Mouse (Mus musculus) testis, adult 2 months (tissue): Measurements from ENCODE around the gene Cep85l. TPM values are rescaled to one million over a fixed set of nuclear protein-coding genes. Genes with fewer than 3 reads are reported as not detected.
A peak's percentile ranks its signal among the peaks of the same experiment; 100 is the strongest.

Experiments used
- H3K27ac ChIP-seq: fragments of 200-500 bp; 2 replicates; pipeline ENCODE4 v1.5.1; 2012; ENCODE audit warnings: low read depth, low read length; ENCODE audit not compliant: control insufficient read depth, insufficient read depth
- H3K27me3 ChIP-seq: fragments of 200-500 bp; 2 replicates; pipeline ENCODE4 v1.6.1; 2012; ENCODE audit warnings: mild to moderate bottlenecking, low read length, moderate library complexity; ENCODE audit not compliant: control insufficient read depth, insufficient read depth
- H3K36me3 ChIP-seq: fragments of 200-500 bp; 2 replicates; pipeline ENCODE4 v1.6.1; 2012; ENCODE audit warnings: mild to moderate bottlenecking, low read length; ENCODE audit not compliant: control insufficient read depth, insufficient read depth
- H3K4me1 ChIP-seq: fragments of 200-500 bp; 2 replicates; pipeline ENCODE4 v1.6.1; 2012; ENCODE audit warnings: low read length; ENCODE audit not compliant: control insufficient read depth, insufficient read depth
- H3K4me3 ChIP-seq: fragments of 200-500 bp; 2 replicates; pipeline ENCODE4 v1.5.1; 2012; ENCODE audit warnings: low read depth, mild to moderate bottlenecking, low read length, moderate library complexity, mixed read lengths; ENCODE audit not compliant: control insufficient read depth
- CTCF ChIP-seq: fragments of 200-500 bp; IDR thresholded peaks from 2 replicates; pipeline ENCODE4 v1.5.1; 2012; ENCODE audit warnings: low read depth, mild to moderate bottlenecking, inconsistent platforms, low read length, moderate library complexity; ENCODE audit not compliant: control insufficient read depth, insufficient read depth, insufficient replicate concordance
- POLR2A ChIP-seq: fragments of 200-500 bp; IDR thresholded peaks from 2 replicates; pipeline ENCODE4 v1.6.1; 2012; ENCODE audit warnings: low read depth, mild to moderate bottlenecking, inconsistent platforms, low read length, moderate library complexity; ENCODE audit not compliant: control insufficient read depth
- polyA plus RNA-seq: library from polyadenylated mRNA; depleted of rRNA; stranded (reverse); fragments of >200 nt; gene quantifications from 2 replicates; pipeline ENCODE4 v1.2.3, GENCODE M21; 2012

Cep85l gene
- polyA plus RNA-seq, 1 experiment = 189 TPM

DNA sequence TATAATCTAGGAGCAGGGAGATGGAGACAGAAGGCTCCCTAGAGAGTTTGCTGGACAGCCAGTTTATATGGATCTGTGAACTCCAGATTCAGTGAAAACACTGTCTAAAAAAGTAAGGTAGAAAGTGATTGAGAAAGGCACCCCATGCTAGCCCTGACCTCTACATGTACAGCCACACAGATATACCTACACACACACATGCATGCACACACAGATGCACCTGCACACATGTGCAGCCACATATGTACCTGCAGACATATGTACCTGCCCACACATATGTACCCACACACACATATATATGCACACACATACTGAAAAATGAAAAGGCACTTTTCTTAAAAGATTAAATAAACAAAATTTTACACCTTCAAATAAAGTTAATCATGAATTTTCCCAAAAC, 53.4 kb downstream of the Cep85l start:
- no peak for TF ChIP-seq CTCF
- TF ChIP-seq POLR2A = no peak
- Histone ChIP-seq H3K36me3 (no peaks in the 10 kb centered on the region), H3K27me3 (no peaks in the 10 kb centered on the region), H3K4me1 (no peaks in the 10 kb centered on the region), H3K27ac (no peak overlapping the region), H3K4me3 (no peak overlapping the region)

DNA sequence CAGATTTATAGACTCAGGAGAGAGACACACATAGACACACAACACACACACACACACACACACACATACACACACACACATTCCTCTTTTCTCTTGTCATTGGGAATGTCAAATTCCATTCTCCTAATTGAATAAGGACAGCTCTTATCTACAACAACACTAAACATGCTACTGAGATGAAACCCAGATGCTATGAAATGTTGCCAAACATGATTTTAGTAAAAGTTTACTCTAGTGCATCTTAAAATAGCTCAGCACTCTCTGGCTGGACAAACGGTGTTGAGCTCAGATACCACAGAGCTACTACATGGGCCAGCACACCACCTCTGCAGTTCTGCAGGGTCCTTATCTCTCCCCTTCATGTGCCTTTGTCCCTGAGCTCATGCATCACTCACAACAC, 55.1 kb downstream of the Cep85l start:
- Histone ChIP-seq H3K27ac (no peak overlapping the region), H3K4me3 (no peak overlapping the region), H3K4me1 (no peaks in the 10 kb centered on the region), H3K27me3 (no peaks in the 10 kb centered on the region), H3K36me3 (no peaks in the 10 kb centered on the region)
- no peak for TF ChIP-seq POLR2A
- TF ChIP-seq CTCF = no peak

DNA sequence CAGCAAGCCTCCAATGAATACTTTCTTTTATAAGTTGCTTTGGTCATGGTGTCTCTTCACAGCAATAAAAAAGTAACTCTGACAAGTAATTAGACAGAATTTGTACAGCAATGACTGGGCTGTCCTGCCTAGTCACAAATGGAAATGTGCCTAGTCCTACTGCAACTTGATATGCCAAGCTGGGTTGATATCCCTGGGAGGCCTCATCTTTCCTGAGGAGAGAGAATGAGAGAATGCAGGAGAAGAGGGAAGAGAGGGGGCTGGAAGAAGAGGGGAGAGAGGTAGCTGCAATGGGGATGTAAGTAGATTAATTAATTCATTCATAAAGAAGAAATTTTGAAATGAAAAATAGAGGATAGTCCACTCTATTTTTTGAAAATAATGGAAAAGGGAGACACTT, 56.4 kb downstream of the Cep85l start:
- H3K4me1 ChIP-seq = no peaks in the 10 kb centered on the region
- TF ChIP-seq CTCF = no peak
- TF ChIP-seq POLR2A = no peak
- no peak overlapping the region for H3K27ac ChIP-seq
- H3K4me3 ChIP-seq = no peak overlapping the region
- no peaks in the 10 kb centered on the region for H3K27me3 ChIP-seq
- no peaks in the 10 kb centered on the region for H3K36me3 ChIP-seq

DNA sequence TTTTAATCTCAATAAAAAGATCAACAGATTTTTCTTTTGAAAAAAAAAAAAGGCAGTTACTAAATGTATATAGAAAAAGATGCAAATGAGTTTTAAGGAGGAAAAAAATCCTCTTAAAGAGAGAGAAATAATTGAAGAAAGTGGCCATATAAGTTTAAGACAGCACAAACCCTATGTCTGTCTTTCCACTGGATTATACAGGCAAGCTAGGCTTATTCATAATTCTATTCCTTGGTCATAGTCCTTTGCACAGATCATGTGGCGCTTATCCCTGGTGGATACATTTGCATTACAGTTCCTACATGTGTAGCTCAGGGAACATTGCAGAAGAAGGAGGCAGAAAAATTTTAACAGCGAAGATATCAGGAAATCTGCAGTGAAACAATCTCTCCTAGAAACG, 73.1 kb downstream of the Cep85l start:
- no peak for TF ChIP-seq POLR2A
- TF ChIP-seq CTCF = no peak
- Histone ChIP-seq H3K4me1 (no peaks in the 10 kb centered on the region), H3K36me3 (no peaks in the 10 kb centered on the region), H3K4me3 (no peak overlapping the region), H3K27ac (no peak overlapping the region), H3K27me3 (no peaks in the 10 kb centered on the region)

DNA sequence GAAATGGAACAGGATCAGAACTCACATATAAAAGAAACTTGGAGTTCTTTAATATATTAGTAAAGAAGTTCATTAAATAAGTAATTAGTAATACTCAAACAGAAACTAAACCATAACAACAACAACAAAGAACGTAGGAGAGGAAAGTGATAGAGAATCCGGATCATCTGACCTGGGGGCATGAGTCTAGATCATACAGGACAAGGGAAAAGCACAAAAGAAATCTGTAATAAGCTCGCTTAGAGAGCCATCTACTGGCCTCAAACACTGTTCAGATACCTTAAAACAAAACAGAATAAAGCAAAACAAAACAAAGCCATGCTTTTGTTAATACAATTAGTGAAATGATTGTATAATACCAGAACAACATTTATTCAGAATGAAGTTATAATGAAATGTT, 73.9 kb downstream of the Cep85l start:
- TF ChIP-seq CTCF (no peak), POLR2A (no peak)
- H3K4me1 ChIP-seq = no peaks in the 10 kb centered on the region
- no peaks in the 10 kb centered on the region for H3K36me3 ChIP-seq
- no peak overlapping the region for H3K4me3 ChIP-seq
- no peaks in the 10 kb centered on the region for H3K27me3 ChIP-seq
- no peak overlapping the region for H3K27ac ChIP-seq

DNA sequence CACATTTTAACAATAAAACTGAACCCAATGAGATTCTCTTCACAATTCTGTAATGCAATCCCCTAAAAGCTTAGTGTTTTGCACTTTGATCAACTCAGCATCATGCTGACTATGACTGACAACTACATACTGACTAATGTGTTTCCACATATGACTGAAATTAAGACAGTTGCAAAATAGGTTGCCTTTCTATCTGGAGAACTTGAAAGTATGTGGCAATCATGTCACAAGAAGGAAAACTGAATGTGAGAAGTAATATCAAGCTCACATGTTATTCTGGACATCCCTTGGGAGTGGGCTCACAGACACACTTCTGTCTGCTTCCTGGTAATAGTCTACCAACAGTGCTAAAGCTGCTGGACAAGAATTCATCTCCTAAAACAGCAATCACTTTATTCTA, 94.6 kb downstream of the Cep85l start:
- no peak overlapping the region for H3K27ac ChIP-seq
- no peaks in the 10 kb centered on the region for H3K36me3 ChIP-seq
- H3K4me1 ChIP-seq = no peaks in the 10 kb centered on the region
- no peak overlapping the region for H3K4me3 ChIP-seq
- no peaks in the 10 kb centered on the region for H3K27me3 ChIP-seq
- TF ChIP-seq POLR2A (no peak), CTCF (no peak)

DNA sequence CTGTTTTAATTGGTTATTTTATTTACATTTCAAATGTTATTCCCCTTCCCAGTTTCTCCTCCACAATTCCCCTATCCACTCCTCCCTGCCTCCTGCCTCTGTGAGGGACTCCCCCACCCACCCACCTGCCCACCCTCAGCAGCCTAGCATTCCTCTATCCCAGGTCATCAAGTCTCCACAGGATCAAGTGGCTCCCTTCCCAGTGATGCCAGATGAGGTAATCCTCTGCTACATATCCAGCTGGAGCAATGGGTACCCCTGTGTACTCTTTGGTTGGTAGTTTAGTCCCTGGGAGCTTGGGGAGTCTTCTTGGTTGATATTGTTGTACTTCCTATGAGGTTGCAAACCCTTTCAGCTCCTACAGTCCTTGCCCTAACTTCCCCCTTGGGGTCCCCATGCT, 107.5 kb downstream of the Cep85l start:
- H3K27ac ChIP-seq = no peak overlapping the region
- H3K27me3 ChIP-seq = no peaks in the 10 kb centered on the region
- H3K4me1 ChIP-seq = no peaks in the 10 kb centered on the region
- H3K4me3 ChIP-seq = no peak overlapping the region
- TF ChIP-seq POLR2A = no peak
- TF ChIP-seq CTCF = no peak
- H3K36me3 ChIP-seq = no peaks in the 10 kb centered on the region

DNA sequence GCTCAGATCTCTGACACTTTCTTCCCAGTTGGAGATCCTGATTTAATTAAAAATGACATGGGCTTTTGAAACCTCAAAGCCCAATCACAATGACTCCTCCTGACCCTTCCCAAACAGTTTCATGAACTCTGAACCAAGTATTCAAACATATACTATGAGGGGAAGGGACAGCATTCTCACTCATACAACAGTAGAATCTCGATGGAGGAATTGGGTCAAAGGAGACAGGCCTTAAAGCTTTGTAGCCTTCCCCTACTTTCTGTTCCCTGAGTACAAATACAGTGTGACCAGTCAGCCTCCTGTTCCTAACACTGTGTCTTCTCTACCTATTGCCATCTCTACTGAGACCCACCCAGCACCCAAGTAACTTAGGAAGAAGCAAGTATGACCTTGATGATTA, 117.7 kb downstream of the Cep85l start:
- no peak for TF ChIP-seq CTCF
- H3K27me3 ChIP-seq = no peaks in the 10 kb centered on the region
- no peaks in the 10 kb centered on the region for H3K36me3 ChIP-seq
- no peaks in the 10 kb centered on the region for H3K4me1 ChIP-seq
- H3K4me3 ChIP-seq = no peak overlapping the region
- H3K27ac ChIP-seq = no peak overlapping the region

DNA sequence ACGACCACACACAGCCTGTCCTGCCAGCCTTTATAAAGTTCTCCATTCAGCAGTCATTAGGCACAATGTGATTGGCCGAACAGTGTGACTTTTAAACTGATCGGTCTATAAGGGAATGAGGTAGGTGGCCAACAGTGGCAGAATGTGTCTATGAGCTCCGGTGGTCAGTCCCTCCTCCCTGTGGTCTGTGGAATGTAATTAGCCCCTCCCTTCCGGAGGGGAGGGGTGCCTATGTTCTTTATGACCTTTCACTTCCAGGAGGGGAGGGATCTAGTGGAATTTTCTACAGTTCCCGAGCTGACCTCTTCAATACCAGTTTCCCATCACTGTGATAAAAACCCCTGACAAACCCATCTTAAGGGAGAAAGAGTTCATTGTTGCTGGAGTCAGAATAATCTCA, 144.4 kb downstream of the Cep85l start:
- H3K27ac ChIP-seq = no peak overlapping the region
- TF ChIP-seq POLR2A (no peak), CTCF (no peak)
- H3K27me3 ChIP-seq = no peaks in the 10 kb centered on the region
- H3K36me3 ChIP-seq = no peaks in the 10 kb centered on the region
- H3K4me1 ChIP-seq = no peaks in the 10 kb centered on the region
- peak overlapping the region; percentile 71 for H3K4me3 ChIP-seq
